Mouse (Mus musculus): ENCODE measurements at regions not wholly inside any gene's neighbourhood (a gene's known extent, or its start where the extent isn't known, plus 50 kb on each side); places are given as distances from the start of the nearest gene placed in this dataset.

Small RNA genes lying in the stretch of these regions (microRNA-seq; reads per million reads assigned to microRNA genes)
- gene Gm23694 (0 reads per million in 2 experiments), gene Gm24096 (0 reads per million in 2 experiments)

All from left cerebral cortex, adult 8-10 months (tissue).